Mouse (Mus musculus): Measurements from ENCODE around the gene Olfr583. TPM values are rescaled to one million over a fixed set of nuclear protein-coding genes. Genes with fewer than 3 reads are reported as not detected.

Gene Olfr583
- not detected in 2 replicates for polyA plus RNA-seq (2016; fragmentation: Nextera tagmentation; extraction: Ambion mirVana)

- H3K4me3 ChIP-seq = no peak within 1 kb of the TSS
- H3K9me3 ChIP-seq (replicated peaks) = no peaks in the 10 kb centered on the region
- WGBS = 90% methylated on average over 1 of the region's 1 CpGs
- H3K4me1 ChIP-seq = no peaks in the 10 kb centered on the region
- no peaks in the 10 kb centered on the region for H3K27me3 ChIP-seq (ENCODE audit: low read depth, poor library complexity, severe bottlenecking)
- DNase-seq (ENCODE audit: low spot score) = no peak
- no peak within 1 kb of the TSS for H3K27ac ChIP-seq (replicated peaks)
- no peaks in the 10 kb centered on the region for H3K36me3 ChIP-seq
Measured at GRCm38 (mm10) chr7:103051000-103051399, at the start of gene Olfr583. Gene Olfr583, plus strand, starts transcription at chr7:103051300.

DNA sequence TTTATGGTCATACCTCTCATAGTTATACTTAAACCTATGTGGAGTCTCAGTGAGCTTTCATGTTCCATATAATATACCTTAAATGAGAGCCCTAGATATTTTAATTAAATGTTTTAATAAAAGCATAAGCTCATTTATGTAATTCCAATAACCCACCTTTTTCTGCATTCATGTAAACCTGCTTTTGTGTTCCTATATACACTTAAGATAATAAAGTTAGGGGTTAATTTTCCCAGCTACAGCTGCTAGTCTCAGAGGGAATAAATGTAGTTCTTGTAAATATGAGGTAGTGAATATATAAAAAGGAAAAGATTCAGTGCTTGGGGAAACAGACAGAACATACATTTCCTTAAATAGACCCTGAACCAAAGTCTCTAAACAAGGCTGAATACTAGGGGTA, 13.4 kb upstream of the Olfr583 start, which contains the start of gene Olfr582:
Gene Olfr582, plus strand, starts transcription at position 301 of the 400 bp plus-strand sequence.
- Histone ChIP-seq H3K36me3 (no peaks in the 10 kb centered on the region), H3K4me3 (no peak within 1 kb of the TSS), H3K27me3 (ENCODE audit: low read depth, poor library complexity, severe bottlenecking) (no peaks in the 10 kb centered on the region), H3K4me1 (no peaks in the 10 kb centered on the region), H3K9me3 (replicated peaks) (no peaks in the 10 kb centered on the region), H3K27ac (replicated peaks) (no peak within 1 kb of the TSS)
- no peak for DNase-seq (ENCODE audit: low spot score)

DNA sequence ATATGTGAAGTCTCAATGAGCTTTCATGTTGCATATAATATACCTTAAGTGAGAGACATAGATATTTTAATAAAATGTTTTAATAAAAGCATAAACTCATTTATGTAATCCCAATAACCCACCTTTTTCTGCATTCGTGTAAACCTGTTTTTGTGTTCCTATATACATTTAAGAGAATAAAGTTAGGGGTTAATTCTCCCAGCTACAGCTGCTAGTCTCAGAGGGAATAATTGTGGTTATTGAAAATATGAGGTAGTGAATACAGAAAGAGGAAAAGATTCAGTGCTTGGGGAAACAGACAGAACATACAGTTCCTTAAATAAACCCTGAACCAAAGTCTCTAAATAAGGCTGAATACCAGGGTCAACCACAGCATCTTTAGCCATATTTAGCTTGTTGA, 30.5 kb downstream of the Olfr583 start, which contains the start of gene Olfr584:
Gene Olfr584, plus strand, starts transcription at position 301 of the 400 bp plus-strand sequence.
- DNase-seq (ENCODE audit: low spot score) = no peak
- WGBS = 94% methylated on average over 1 of the region's 1 CpGs
- H3K4me3 ChIP-seq = no peak within 1 kb of the TSS
- H3K27me3 ChIP-seq (ENCODE audit: low read depth, poor library complexity, severe bottlenecking) = no peaks in the 10 kb centered on the region
- no peak within 1 kb of the TSS for H3K27ac ChIP-seq (replicated peaks)
- no peaks in the 10 kb centered on the region for H3K4me1 ChIP-seq
- H3K36me3 ChIP-seq = no peaks in the 10 kb centered on the region
- peaks cover 20% of the 10 kb centered on the region for H3K9me3 ChIP-seq (replicated peaks)

DNA sequence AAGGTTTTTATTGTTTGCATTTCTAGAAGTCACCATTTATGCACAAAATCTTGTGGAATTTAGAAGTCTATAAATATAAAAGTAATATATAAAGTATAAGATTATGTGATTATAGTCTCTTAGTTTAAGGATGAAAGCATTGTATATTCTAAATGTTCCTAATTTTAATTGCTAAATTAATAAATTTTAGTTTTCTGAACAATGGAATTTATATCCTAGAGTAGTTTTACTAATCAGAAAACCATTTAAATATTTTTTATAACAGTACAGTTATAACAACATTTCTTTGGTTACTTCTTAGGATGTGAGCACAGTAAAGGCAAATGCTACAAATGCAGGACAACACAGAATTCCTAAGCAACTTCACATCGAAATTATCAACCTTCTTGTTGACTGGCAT, 46.3 kb downstream of the Olfr583 start, which contains the start of gene Olfr585:
Gene Olfr585, plus strand, starts transcription at position 301 of the 400 bp plus-strand sequence.
- no peaks in the 10 kb centered on the region for H3K4me1 ChIP-seq
- no peaks in the 10 kb centered on the region for H3K9me3 ChIP-seq (replicated peaks)
- H3K27me3 ChIP-seq (ENCODE audit: low read depth, poor library complexity, severe bottlenecking) = no peaks in the 10 kb centered on the region
- no peak within 1 kb of the TSS for H3K4me3 ChIP-seq
- 97% methylated on average over 1 of the region's 1 CpGs for WGBS
- DNase-seq (ENCODE audit: low spot score) = no peak
- H3K36me3 ChIP-seq = no peaks in the 10 kb centered on the region
- no peak within 1 kb of the TSS for H3K27ac ChIP-seq (replicated peaks)

Other genes with a start within 250 kb of the Olfr583 start
- gene Olfr564, start 247.8 kb upstream of the Olfr583 start, polyA plus RNA-seq (2016; fragmentation: Nextera tagmentation; extraction: Ambion mirVana) = not detected in 2 replicates
- not detected in 2 replicates for gene Olfr566, start 192.5 kb upstream of the Olfr583 start, polyA plus RNA-seq (2016; fragmentation: Nextera tagmentation; extraction: Ambion mirVana)
- not detected in 2 replicates for gene Olfr568, start 174.2 kb upstream of the Olfr583 start, polyA plus RNA-seq (2016; fragmentation: Nextera tagmentation; extraction: Ambion mirVana)
- gene Olfr569, start 160.4 kb upstream of the Olfr583 start, polyA plus RNA-seq (2016; fragmentation: Nextera tagmentation; extraction: Ambion mirVana) = not detected in 2 replicates
- gene Olfr570, start 156.7 kb upstream of the Olfr583 start, polyA plus RNA-seq (2016; fragmentation: Nextera tagmentation; extraction: Ambion mirVana) = not detected in 2 replicates
- gene Olfr571, start 133.8 kb upstream of the Olfr583 start, polyA plus RNA-seq (2016; fragmentation: Nextera tagmentation; extraction: Ambion mirVana) = not detected in 2 replicates
- gene Olfr572, start 126.9 kb upstream of the Olfr583 start, polyA plus RNA-seq (2016; fragmentation: Nextera tagmentation; extraction: Ambion mirVana) = not detected in 2 replicates
- gene Olfr573-ps1, start 108.7 kb upstream of the Olfr583 start, polyA plus RNA-seq (2016; fragmentation: Nextera tagmentation; extraction: Ambion mirVana) = not detected in 2 replicates
- gene Olfr574, start 102.8 kb upstream of the Olfr583 start, polyA plus RNA-seq (2016; fragmentation: Nextera tagmentation; extraction: Ambion mirVana) = not detected in 2 replicates
- not detected in 2 replicates for gene Olfr575, start 92.5 kb upstream of the Olfr583 start, polyA plus RNA-seq (2016; fragmentation: Nextera tagmentation; extraction: Ambion mirVana)
- gene Olfr576, start 88.6 kb upstream of the Olfr583 start, polyA plus RNA-seq (2016; fragmentation: Nextera tagmentation; extraction: Ambion mirVana) = not detected in 2 replicates
- not detected in 2 replicates for gene Olfr577, start 75.4 kb upstream of the Olfr583 start, polyA plus RNA-seq (2016; fragmentation: Nextera tagmentation; extraction: Ambion mirVana)
- not detected in 2 replicates for gene Olfr578, start 62.0 kb upstream of the Olfr583 start, polyA plus RNA-seq (2016; fragmentation: Nextera tagmentation; extraction: Ambion mirVana)
- gene Olfr582, start 13.3 kb upstream of the Olfr583 start, polyA plus RNA-seq (2016; fragmentation: Nextera tagmentation; extraction: Ambion mirVana) = not detected in 2 replicates
- not detected in 2 replicates for gene Olfr584, start 30.6 kb downstream of the Olfr583 start, polyA plus RNA-seq (2016; fragmentation: Nextera tagmentation; extraction: Ambion mirVana)
- not detected in 2 replicates for gene Olfr585, start 46.4 kb downstream of the Olfr583 start, polyA plus RNA-seq (2016; fragmentation: Nextera tagmentation; extraction: Ambion mirVana)
- not detected in 2 replicates for gene Olfr586, start 74.3 kb downstream of the Olfr583 start, polyA plus RNA-seq (2016; fragmentation: Nextera tagmentation; extraction: Ambion mirVana)
- not detected in 2 replicates for gene Olfr588-ps1, start 89.6 kb downstream of the Olfr583 start, polyA plus RNA-seq (2016; fragmentation: Nextera tagmentation; extraction: Ambion mirVana)
- gene Olfr589, start 105.1 kb downstream of the Olfr583 start, polyA plus RNA-seq (2016; fragmentation: Nextera tagmentation; extraction: Ambion mirVana) = not detected in 2 replicates
- not detected in 2 replicates for gene Olfr591, start 127.0 kb downstream of the Olfr583 start, polyA plus RNA-seq (2016; fragmentation: Nextera tagmentation; extraction: Ambion mirVana)
- not detected in 2 replicates for gene Olfr592, start 133.5 kb downstream of the Olfr583 start, polyA plus RNA-seq (2016; fragmentation: Nextera tagmentation; extraction: Ambion mirVana)
- gene Olfr593, start 160.6 kb downstream of the Olfr583 start, polyA plus RNA-seq (2016; fragmentation: Nextera tagmentation; extraction: Ambion mirVana) = not detected in 2 replicates
- not detected in 2 replicates for gene Olfr594, start 165.7 kb downstream of the Olfr583 start, polyA plus RNA-seq (2016; fragmentation: Nextera tagmentation; extraction: Ambion mirVana)
- not detected in 2 replicates for gene Usp17ld, start 201.2 kb downstream of the Olfr583 start, polyA plus RNA-seq (2016; fragmentation: Nextera tagmentation; extraction: Ambion mirVana)